Mouse (Mus musculus): ENCODE data around the gene Cd109.

The Cd109 gene

GRCm38 (mm10) chr9:78646008-78646777 lies 30.8 kb downstream of the Cd109 start:
- DNase-seq, result peak; percentile 78

GRCm38 (mm10) chr9:78648641-78649040 lies 33.3 kb downstream of the Cd109 start:
- no peak for DNase-seq

- no peak for DNase-seq
Measured at GRCm38 (mm10) chr9:78649398-78649797, 34.1 kb downstream of the Cd109 start.

DNA sequence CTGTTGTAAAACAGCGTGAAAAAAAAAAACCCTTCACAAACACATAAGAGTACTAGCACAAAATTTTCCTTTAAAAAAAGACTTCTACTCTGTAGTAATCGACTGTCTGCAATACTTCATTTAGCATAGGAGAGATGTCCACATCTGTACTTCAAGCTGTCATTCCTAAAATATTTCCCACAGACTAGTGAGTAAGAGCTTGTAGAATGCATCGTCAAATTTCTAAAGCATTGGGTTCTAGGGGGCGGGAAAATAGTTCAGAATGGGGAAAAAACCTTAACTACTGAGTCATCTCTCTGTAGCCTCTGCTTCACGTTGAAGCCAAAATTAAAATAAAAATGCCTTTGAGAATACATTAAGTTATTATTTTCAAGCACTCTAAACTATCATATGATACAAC lies 42.2 kb downstream of the Cd109 start:
- no peak for DNase-seq

DNA sequence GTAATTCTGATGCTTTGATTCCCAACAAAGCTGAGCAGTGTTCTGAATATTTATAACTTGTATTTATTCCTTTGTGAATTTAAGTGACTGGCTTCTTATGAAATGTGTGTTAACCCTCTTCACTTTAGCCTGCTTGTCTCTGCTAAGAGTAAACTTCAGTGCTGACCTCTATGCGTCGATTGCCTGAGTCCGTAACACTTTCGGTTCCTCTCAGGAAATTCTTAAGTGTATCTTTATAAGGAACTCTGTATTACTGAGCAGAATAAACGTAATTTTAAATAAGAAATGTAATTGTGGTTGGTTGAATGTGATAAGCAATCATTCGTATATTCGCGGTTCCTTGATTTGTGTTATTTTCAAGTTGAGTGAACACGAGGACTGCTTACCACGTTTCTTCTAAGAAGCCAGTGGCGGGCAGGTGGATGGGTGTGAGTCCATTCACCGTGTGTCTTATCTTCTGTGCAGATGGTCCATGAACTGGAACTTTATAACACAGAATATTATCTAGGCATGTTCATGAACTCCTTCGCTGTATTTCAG lies 56.2 kb downstream of the Cd109 start:
- no peak for DNase-seq

- peak; percentile 81 for DNase-seq
Measured at GRCm38 (mm10) chr9:78700691-78701090, 85.3 kb downstream of the Cd109 start.

GRCm38 (mm10) chr9:78702509-78703239 lies 87.3 kb downstream of the Cd109 start:
- DNase-seq, result no peak

- DNase-seq, result no peak
Measured at GRCm38 (mm10) chr9:78720888-78721798, 105.8 kb downstream of the Cd109 start.

GRCm38 (mm10) chr9:78731931-78732330 lies 116.6 kb downstream of the Cd109 start:
- DNase-seq, result no peak

DNA sequence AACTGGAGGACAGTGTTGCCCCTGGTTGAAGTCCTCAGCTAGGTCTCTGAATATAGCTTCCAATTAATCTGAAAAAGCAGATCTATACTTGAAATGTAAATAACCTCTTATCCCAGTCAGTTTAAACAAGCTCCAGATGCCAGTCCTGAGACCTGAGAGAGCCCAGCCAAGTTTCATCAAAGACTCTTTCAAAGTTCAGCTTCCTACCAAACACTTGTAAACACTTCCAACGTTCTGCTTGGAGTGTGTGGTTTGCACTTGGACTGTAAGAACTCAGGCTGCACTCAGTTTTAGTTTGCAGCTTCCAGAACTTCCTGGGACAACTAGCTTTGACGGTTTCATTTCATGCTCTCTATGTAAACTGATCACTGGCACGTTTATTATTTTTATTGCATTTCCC lies 120.2 kb downstream of the Cd109 start:
- no peak for DNase-seq

- DNase-seq, result no peak
Measured at GRCm38 (mm10) chr9:78742012-78742411, 126.7 kb downstream of the Cd109 start.

- DNase-seq, result no peak
Measured at GRCm38 (mm10) chr9:78750246-78750645, 134.9 kb downstream of the Cd109 start.

All from thymus, postnatal 4 days (tissue).